Mouse (Mus musculus): Measurements from ENCODE around the gene Hbq1a. TPM values are rescaled to one million over a fixed set of nuclear protein-coding genes. Genes with fewer than 3 reads are reported as not detected.
"Not testable (repeated sequence)": the region's sequence is repeated elsewhere in the genome, so short reads cannot be mapped to it uniquely, and the experiment has no call there.

Gene Hbq1a
- total RNA-seq, 2 experiments from 2014 or later, result not detected

DNA sequence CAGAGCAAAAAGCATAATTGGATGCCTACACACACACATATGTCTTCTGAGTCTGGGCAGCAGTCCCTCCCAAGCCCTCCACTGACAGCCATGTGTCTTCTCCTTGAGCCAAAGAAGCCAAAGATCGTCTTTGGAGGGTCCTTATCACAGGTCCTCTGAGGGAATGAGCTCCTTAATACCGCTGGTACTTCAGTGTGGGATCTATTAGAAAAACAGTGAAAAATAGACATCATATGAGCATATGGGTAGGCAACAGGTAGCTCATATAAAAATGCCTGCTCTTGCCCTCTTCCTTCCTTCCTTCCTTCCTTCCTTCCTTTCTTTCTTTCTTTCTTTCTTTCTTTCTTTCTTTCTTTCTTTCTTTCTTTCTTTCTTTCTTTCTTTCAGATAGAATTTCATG, 15.3 kb upstream of the Hbq1a start:
- DNase-seq (ENCODE audit: low spot score in 2 of 2), result not testable (repeated sequence)

DNA sequence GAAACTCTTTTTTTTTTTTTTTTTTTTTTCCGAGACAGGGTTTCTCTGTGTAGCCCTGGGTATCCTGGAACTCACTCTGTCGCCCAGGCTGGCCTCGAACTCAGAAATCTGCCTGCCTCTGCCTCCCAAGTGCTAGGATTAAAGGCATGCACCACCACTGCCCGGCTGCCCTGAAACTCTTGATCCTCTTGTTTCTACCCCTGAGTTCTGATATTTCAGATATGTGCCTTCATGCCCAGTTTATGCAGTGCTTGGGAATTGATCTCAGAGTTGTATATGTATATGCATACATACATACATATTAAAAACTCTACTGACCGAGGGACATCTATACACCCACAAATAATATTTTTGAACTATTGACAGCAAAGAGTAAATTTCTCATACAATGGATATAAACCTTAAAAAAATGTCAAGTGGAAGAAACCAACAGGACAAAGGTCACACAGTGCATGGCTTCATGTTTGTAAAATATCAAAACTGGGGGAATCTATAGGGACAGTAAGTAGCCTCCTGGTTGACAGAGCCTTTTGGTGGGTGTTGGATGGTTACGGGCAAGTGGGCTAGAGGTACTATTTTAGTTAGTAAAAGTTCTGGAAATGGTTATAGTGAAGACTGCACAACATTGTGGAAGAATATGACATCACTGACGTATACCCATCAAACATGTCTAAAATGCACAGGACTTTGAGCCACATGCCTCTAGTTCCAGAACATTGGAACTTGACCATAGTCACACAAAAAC, 14.7 kb upstream of the Hbq1a start:
- no peak for DNase-seq (ENCODE audit: low spot score in 2 of 2)

DNA sequence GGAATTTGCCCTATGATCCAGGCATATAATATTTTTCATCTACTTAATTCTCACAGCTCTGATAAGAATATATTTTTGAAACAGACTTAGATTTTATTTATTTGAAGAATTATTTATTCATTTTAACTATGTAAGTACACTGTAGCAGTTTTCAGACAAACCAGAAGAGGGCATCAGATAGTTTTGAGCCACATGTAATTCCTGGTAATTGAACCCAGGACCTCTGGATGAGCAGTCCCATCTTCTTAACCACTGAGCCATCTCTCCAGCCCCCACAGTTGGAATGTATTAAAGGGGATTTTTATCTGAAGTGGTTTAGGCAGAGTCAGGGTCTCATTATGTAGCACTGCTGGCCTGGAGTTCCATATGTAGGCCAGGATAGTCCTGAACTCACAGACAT, 14.0 kb upstream of the Hbq1a start:
- DNase-seq (ENCODE audit: low spot score in 2 of 2), result not testable (repeated sequence)

DNA sequence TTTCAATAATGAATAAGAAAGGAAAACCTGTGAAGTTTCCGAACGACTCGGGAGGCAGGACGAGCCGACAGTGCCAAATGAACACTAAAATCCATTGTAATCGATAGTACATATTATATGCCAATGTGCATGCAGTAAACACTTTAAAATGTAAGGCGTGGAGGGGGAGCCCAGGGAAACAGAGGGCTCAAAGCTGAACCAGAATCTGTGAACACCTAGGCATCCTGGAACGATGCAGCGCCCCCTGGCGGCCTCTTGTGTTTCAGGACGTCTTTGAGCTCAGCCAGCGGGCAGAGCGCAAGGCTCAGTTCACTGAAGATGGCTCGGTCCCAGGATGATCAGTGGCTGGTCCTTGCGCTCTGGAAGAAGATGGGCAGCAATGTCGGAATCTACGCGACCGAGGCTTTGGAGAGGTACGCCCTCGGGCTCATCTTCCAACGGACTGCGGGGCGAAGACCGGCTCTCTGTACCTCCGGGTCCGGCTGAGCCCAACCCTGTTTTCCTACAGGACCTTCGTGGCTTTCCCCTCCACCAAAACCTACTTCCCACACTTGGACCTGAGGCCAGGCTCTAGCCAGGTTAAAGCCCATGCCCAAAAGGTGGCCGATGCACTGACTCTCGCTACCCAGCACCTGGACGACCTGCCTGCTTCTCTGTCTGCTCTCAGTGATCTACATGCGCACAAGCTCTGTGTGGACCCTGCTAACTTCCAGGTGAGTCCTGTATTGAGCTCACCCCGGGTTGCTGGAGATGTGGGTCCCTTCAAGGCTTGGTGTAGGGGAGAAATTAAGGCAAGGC, 13.0 kb upstream of the Hbq1a start, which contains the start of gene Hbq1b:
TSS of gene Hbq1b (plus strand) at position 271 of the 798 bp plus-strand sequence.
- peak; percentile 54 to 79 for DNase-seq (ENCODE audit: low spot score in 2 of 2)

DNA sequence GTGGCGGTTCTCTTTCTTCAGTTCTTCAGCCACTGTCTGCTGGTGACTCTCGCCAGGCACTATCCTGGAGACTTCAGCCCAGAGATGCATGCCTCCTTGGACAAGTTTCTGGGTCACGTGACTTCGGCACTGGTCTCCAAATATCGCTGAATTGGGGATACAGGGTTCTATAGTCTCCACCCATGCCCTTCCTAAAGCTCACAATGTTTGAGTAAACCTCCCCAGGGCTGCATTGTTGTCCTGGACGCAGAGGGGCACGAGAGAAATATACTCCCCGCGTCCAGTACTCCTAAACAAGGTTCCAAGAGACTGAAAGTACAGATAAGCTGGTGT, 12.4 kb upstream of the Hbq1a start:
- DNase-seq (ENCODE audit: low spot score in 2 of 2), result no peak

DNA sequence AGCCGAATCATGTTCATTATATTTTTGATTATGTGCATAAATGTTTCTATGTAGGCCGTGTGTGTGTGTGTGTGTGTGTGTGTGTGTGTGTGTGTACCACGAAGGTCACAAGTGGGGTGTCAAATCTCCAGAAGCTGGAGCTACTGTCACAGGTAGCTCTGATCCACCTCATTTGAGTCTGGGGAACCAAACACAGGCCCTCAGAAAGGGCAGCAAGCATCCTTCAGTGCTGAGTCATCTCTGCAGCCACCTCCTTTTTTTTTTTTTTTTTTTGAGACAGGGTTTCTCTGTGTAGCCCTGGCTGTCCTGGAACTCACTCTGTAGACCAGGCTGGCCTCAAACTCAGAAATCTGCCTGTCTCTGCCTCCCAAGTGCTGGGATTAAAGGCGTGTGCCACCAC, 7.0 kb upstream of the Hbq1a start:
- DNase-seq (ENCODE audit: low spot score in 2 of 2), result not testable (repeated sequence)

DNA sequence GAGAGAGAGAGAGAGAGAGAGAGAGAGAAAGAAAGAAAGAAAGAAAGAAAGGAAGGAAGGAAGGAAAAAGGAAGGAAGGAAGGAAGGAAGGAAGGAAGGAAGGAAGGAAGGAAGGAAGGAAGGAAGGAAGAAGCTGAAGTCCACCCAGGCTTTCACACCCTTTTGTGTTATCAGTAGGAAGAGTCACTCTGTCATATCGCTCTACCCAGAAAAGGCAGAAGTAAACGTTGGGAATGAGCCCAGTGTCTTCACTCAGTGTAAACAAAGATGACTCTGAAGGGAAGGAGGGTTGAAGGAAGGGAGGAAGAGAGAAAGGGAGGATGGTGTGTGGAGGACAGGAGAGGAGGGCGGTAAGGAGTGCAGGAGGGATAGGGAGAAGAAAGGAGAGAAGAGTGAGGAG, 6.4 kb upstream of the Hbq1a start:
- not testable (repeated sequence) for DNase-seq (ENCODE audit: low spot score in 2 of 2)

DNA sequence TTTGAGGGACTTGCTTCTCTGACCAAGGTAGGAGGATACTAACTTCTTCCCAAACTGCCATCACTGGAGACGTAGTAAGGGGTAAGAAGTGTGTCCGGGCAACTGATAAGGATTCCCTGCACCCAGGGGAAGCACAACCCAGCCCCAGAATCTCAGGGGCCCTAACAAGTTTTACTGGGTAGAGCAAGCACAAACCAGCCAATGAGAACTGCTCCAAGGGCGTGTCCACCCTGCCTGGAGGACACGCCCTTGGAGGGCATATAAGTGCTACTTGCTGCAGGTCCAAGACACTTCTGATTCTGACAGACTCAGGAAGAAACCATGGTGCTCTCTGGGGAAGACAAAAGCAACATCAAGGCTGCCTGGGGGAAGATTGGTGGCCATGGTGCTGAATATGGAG, 3.7 kb upstream of the Hbq1a start, which contains the start of gene Hba-a2:
TSS of gene Hba-a2 (plus strand) at position 287 of the 400 bp plus-strand sequence.
- DNase-seq (ENCODE audit: low spot score in 2 of 2), result not testable (repeated sequence)

DNA sequence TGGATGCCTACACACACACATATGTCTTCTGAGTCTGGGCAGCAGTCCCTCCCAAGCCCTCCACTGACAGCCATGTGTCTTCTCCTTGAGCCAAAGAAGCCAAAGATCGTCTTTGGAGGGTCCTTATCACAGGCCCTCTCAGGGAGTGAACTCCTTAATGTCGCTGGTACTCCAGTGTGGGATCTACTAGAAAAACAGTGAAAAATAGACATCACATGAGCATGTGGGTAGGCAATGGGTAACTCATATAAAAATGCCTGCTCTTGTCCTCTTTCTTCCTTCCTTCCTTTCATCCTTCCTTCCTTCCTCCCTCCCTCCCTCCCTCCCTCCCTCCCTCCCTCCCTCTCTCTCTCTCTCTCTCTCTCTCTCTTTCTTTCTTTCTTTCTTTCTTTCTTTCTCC, 2.5 kb upstream of the Hbq1a start:
- not testable (repeated sequence) for DNase-seq (ENCODE audit: low spot score in 2 of 2)

DNA sequence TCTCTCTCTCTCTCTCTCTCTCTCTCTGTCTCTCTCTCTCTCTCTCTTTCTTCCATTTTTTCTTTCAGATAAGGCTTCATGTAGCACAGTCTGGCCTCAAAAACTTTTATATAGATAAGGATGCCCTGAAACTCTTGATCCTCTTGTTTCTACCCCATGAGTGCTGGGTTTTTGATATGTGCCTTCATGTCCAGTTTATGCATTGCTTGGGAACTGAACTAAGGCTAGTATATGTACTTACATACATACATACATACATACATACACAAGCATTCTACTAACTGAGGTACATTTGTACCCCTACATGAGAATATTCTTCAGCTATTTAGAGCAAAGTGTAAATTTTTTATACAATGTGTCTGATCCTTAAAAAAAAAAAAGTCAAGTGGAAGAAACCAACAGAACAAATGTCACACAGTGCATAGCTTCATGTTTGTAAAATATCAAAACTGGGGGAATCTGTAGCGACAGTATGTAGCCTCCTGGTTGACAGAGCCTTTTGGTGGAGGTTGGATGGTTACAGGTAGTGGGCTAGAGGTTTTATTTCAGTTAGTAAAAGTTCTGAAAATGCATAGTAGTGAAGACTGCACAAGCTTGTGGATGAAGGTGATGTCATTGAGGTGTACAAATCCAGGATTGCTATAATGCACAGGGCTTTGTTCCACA, 1.9 kb upstream of the Hbq1a start:
- DNase-seq (ENCODE audit: low spot score in 2 of 2), result no peak

DNA sequence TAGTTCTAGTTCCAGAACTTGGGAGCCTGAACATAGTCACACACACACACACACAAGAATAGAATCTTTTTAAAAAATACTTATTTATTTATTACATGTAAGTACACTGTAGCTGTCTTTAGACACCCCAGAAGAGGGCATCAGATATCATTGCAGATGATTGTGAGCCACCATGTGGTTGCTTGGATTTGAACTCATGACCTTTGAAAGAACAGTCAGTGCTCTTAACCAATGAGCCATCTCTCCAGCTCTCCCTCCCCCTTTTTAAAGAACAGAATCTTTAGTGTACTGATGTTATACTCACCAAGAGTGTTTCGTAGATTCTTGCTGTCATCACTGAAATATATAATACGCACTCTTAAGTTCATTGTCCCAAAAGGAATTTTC, 1.3 kb upstream of the Hbq1a start:
- no peak for DNase-seq (ENCODE audit: low spot score in 2 of 2)

DNA sequence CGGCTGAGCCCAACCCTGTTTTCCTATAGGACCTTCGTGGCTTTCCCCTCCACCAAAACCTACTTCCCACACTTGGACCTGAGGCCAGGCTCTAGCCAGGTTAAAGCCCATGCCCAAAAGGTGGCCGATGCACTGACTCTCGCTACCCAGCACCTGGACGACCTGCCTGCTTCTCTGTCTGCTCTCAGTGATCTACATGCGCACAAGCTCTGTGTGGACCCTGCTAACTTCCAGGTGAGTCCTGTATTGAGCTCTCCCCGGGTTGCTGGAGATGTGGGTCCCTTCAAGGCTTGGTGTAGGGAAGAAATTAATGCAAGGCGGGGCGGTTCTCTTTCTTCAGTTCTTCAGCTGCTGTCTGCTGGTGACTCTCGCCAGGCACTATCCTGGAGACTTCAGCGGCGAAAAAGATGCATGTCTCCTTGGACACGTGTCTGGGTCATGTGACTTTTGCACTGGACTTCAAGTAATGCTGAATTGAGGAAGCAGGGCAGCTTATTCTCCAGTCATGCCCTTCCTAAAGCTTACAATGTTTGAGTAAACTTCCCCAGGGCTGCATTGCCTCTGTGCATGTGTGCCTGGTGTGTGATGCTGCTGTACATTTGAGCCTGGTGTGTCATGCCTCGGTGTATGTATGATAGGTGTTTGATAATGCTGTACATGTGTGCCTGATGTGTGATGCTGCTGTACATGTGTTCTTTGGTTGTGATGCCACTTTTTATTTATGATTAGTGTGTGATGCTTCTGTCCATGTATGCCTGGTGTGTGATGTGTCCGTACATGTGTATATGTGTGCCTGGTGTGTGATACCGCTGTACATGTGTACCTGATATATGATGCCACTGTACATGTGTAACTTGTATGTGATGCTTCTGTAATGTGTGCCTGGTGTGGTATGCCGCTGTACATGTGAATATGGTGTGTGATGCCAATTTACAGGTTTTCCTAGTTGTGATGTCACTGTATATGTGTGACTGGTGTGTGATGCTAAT, 704 bp downstream of the Hbq1a start:
- DNase-seq (ENCODE audit: low spot score in 2 of 2), result no peak

DNA sequence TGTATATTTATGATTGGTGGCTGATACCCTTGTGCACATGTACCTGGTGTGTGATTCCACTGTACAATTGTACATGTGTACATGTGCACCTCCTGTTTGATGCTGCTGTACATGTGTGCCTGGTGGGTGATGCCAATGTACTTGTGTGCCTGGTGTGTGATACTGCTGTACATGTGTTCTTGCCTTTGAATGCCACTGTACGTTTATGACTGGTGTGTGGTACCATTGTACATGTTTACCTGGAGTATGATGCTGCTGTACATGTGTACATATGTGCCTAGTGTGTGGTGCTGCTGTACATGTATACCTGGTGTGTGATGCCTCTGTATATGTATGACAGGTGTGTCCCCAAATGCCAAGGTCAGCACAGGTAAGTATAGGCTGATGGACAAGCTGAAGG, 1.6 kb downstream of the Hbq1a start:
- DNase-seq (ENCODE audit: low spot score in 2 of 2), result no peak

DNA sequence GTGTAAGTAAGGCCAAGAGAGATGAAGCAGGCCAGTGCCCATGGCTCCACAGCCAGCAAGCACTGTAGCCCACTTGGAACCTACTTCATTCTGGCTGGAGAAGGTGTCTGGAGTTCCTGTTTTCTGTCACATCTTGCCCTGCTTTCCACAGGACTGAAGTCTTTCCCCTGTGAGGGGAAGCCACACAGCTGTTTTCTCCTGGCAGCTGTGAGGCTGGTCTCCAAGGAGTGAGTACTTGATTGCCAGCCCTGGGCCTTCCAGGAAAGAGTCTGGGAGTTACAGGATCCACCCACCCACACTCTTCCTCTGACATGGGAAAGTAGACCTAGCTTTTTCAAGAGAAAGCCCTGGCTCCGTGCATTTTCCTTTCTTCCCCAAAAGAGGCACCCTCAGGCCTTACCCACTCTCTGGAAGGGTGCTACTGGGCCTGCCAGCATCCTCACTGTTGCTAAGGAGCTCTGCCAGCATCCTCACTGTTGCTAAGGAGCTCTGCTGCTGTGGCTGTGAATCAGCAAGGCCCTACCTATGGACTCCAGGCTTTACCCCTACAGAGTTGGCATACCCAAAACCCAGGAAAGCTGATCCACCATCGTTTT, 3.1 kb downstream of the Hbq1a start:
- no peak for DNase-seq (ENCODE audit: low spot score in 2 of 2)

DNA sequence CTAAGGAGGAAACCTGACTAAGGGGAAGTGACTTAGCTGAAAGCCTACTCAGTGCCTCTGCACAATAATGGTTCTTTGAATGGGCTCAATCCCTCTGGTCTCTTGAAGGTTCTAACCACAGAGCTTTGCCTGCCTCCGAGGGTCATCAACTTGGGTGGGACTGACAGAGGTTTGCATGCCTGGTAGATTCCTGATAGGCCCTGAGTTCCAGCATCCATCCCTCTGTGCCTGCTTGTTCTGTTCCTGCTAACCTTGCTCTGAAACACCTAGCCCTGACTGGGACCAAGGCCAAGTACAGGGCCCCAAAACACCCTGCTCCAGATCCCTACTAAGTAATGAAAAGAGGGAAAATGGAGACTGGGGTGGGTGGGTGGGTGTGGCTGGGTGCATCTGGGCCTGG, 3.6 kb downstream of the Hbq1a start:
- no peak for DNase-seq (ENCODE audit: low spot score in 2 of 2)

DNA sequence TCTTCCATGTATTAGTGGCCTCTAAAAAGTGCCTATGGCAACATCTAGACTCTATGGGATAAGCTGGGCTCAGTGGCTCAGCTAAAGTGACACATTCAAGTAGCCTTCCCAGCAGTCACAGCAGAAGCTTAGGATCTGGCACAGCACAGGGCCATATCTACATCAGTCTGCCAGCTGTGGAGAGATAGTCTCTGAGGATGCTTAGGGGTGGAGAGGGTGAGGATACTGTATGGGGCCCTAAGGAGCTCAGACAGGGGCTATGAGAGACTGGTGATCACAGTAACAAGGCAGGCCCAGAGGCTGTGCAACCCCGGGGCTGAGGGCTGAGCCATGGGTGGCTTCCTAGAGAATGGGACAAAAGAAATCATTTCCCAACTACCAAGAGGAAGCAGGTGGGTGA, 7.1 kb downstream of the Hbq1a start:
- DNase-seq (ENCODE audit: low spot score in 2 of 2), result no peak

DNA sequence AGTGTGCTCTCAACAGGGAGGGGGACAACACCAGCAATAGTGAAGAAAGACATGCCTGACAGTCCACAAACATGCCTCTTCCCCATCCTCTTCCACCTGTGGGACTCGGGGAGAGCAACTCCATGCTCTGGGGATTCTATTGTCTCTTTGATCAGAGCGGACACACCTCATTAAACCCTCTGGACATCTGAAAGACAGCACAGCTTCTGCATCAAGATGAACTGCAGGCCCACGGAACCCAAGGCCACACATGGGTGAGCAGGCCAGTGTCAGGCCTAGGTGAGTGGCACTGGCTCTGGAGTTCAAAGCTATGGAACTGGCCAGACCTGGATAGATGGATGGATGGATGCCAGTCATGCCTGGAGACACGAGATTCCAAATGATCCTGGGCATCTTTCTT, 9.6 kb downstream of the Hbq1a start:
- no peak for DNase-seq (ENCODE audit: low spot score in 2 of 2)

DNA sequence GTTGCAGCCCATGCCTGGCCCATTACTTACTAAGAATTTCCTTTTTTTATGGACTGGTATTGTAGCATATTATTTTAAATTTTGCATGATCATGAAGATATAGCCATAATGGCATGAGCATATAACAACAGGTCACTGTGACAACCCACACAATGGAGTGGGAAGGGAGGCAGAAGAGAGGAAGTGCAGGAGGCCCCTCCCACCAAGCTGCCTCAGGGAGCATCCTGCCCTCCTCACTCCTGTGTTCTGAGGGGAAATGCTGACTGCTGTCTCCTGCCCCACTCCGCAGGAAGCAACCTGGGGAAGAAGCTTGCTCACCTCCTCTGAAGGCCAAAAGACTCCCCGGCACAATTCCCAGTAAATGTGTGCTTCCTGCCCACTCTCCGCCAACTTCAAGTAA, 10.1 kb downstream of the Hbq1a start:
- no peak for DNase-seq (ENCODE audit: low spot score in 2 of 2)

DNA sequence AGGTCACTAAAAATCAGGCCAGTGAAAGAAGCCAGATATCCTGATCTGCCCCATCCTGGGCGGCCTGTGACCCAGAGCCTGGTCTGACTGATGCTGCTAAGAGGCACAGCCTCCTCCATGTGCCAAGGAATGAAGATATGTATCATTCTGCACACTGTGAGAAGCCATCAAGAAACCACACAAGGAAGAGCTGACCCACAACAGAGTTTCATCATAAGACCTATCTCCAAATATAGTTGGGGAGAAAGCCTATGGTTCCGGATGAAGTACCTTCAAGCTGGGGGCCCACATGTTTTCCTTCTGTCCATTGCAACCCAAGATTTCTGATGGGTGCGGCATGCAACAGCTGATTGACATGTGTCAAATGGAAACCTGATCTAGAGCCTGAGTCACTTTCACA, 16.1 kb downstream of the Hbq1a start:
- no peak for DNase-seq (ENCODE audit: low spot score in 2 of 2)

DNA sequence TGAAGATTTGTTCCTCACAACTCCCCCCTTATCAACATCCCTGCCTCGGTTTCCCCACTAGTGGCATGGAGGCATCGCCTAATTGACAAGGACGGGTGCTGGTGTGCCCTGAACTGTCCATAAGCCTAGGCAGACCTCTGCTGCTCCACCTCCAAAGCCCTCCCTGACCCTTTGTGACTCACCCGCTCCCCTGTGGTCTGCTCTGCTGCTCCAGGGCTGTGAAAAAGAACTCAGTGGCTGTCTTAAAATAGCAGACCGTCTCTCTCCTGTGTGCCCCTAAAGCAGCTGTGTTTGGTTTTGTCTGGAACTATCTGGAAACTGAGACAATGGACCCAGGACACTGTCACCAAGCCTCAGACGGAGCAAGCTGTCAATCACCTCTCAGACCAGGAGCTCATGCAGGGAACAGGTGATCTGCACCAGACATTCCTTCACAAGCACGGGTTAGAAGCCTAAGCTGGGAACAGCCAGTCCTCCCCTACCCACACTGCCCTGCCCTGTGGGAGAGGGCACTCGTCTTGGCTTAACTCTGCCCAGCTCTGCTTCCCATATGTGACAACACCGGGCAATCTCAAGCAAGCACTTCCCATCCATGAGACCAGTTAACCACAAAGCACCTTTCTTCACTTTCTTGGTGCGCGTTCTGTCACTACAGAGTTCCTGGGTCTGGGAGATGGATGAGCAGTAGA, 20.8 kb downstream of the Hbq1a start:
- DNase-seq (ENCODE audit: low spot score in 2 of 2), result no peak
